Mouse (Mus musculus): ENCODE measurements around the gene Dlst. TPM values are rescaled to one million over a fixed set of nuclear protein-coding genes. Genes with fewer than 3 reads are reported as not detected.

Dlst gene
- total and polyA plus RNA-seq, 2 experiments from 2014 or later, result 104 to 115 TPM

- no peak overlapping the region for H3K9ac ChIP-seq (replicated peaks; ENCODE audit: low read length)
- no peak overlapping the region for H3K4me2 ChIP-seq (ENCODE audit: low read depth, low read length)
- DNase-seq (ENCODE audit: low spot score), result no peak
- H3K36me3 ChIP-seq (ENCODE audit: insufficient read depth, low read length), result no peaks in the 10 kb centered on the region
- no peaks in the 10 kb centered on the region for H3K4me1 ChIP-seq (ENCODE audit: insufficient read depth, low read length)
- H3K27ac ChIP-seq, result no peak overlapping the region
- no peaks in the 10 kb centered on the region for H3K27me3 ChIP-seq (ENCODE audit: insufficient read depth, low read length)
- H3K4me3 ChIP-seq (ENCODE audit: low read length), result no peak overlapping the region
- no peak for TF ChIP-seq CTCF (IDR thresholded peaks at IDR 0.05; ENCODE audit: low read depth)
- no peak for ATAC-seq
- no peaks in the 10 kb centered on the region for H3K9me3 ChIP-seq (ENCODE audit: low read length)
- 81% methylated on average over 5 of the region's 5 CpGs for WGBS
Measured at GRCm38 (mm10) chr12:85101521-85102106, 9.0 kb upstream of the Dlst start.

GRCm38 (mm10) chr12:85103096-85103495 is 7.5 kb upstream of the Dlst start:
- TF ChIP-seq CTCF (IDR thresholded peaks at IDR 0.05; ENCODE audit: low read depth), result no peak
- no peaks in the 10 kb centered on the region for H3K36me3 ChIP-seq (ENCODE audit: insufficient read depth, low read length)
- H3K4me3 ChIP-seq (ENCODE audit: low read length), result no peak overlapping the region
- DNase-seq (ENCODE audit: low spot score), result no peak
- no peak overlapping the region for H3K27ac ChIP-seq
- WGBS, result 81% methylated on average over 8 of the region's 8 CpGs
- no peak overlapping the region for H3K4me2 ChIP-seq (ENCODE audit: low read depth, low read length)
- no peak for ATAC-seq
- no peaks in the 10 kb centered on the region for H3K4me1 ChIP-seq (ENCODE audit: insufficient read depth, low read length)
- H3K9me3 ChIP-seq (ENCODE audit: low read length), result no peaks in the 10 kb centered on the region
- H3K9ac ChIP-seq (replicated peaks; ENCODE audit: low read length), result no peak overlapping the region
- H3K27me3 ChIP-seq (ENCODE audit: insufficient read depth, low read length), result no peaks in the 10 kb centered on the region

DNA sequence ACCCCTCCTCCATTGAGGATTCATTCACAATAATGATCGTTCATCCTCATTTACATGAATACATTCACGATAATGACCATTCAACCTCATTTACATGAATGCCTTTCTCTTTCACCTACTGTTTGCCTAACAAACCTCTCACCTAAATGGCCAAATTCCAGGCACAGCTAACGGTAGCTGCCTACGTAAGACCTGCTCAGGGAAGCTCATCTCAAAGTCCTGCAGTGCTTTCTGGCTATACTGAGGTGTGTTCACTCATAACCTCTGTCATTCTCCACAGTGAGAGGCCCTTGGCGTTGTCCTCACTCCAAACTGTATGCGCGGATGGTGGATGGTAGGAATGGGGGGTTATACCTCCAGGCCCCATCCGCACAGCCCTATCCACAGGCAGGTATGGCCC is 5.8 kb upstream of the Dlst start:
- no peak overlapping the region for H3K27ac ChIP-seq
- DNase-seq (ENCODE audit: low spot score) (no peak), ATAC-seq (no peak)
- H3K9ac ChIP-seq (replicated peaks; ENCODE audit: low read length), result no peak overlapping the region
- no peak overlapping the region for H3K4me3 ChIP-seq (ENCODE audit: low read length)
- no peak for TF ChIP-seq CTCF (IDR thresholded peaks at IDR 0.05; ENCODE audit: low read depth)
- H3K4me2 ChIP-seq (ENCODE audit: low read depth, low read length), result no peak overlapping the region
- no peaks in the 10 kb centered on the region for H3K27me3 ChIP-seq (ENCODE audit: insufficient read depth, low read length)
- no peaks in the 10 kb centered on the region for H3K4me1 ChIP-seq (ENCODE audit: insufficient read depth, low read length)
- H3K36me3 ChIP-seq (ENCODE audit: insufficient read depth, low read length), result no peaks in the 10 kb centered on the region
- WGBS, result 84% methylated on average over 8 of the region's 8 CpGs
- H3K9me3 ChIP-seq (ENCODE audit: low read length), result no peaks in the 10 kb centered on the region

GRCm38 (mm10) chr12:85106292-85106691 is 4.3 kb upstream of the Dlst start:
- Histone ChIP-seq H3K4me3 (ENCODE audit: low read length) (no peak overlapping the region), H3K9ac (replicated peaks; ENCODE audit: low read length) (no peak overlapping the region), H3K27ac (no peak overlapping the region), H3K4me1 (ENCODE audit: insufficient read depth, low read length) (no peaks in the 10 kb centered on the region), H3K36me3 (ENCODE audit: insufficient read depth, low read length) (no peaks in the 10 kb centered on the region), H3K9me3 (ENCODE audit: low read length) (no peaks in the 10 kb centered on the region), H3K4me2 (ENCODE audit: low read depth, low read length) (no peak overlapping the region), H3K27me3 (ENCODE audit: insufficient read depth, low read length) (no peaks in the 10 kb centered on the region)
- DNase-seq (ENCODE audit: low spot score) (no peak), ATAC-seq (no peak)
- 7% methylated on average over 8 of the region's 8 CpGs for WGBS
- no peak for TF ChIP-seq CTCF (IDR thresholded peaks at IDR 0.05; ENCODE audit: low read depth)

GRCm38 (mm10) chr12:85108643-85109042 is 2.0 kb upstream of the Dlst start:
- Histone ChIP-seq H3K36me3 (ENCODE audit: insufficient read depth, low read length) (no peaks in the 10 kb centered on the region), H3K27ac (no peak overlapping the region), H3K9ac (replicated peaks; ENCODE audit: low read length) (no peak overlapping the region), H3K27me3 (ENCODE audit: insufficient read depth, low read length) (no peaks in the 10 kb centered on the region), H3K4me3 (ENCODE audit: low read length) (no peak overlapping the region), H3K4me1 (ENCODE audit: insufficient read depth, low read length) (peaks cover 10% of the 10 kb centered on the region), H3K4me2 (ENCODE audit: low read depth, low read length) (no peak overlapping the region), H3K9me3 (ENCODE audit: low read length) (no peaks in the 10 kb centered on the region)
- no peak for ATAC-seq
- WGBS, result 71% methylated on average over 3 of the region's 3 CpGs
- no peak for TF ChIP-seq CTCF (IDR thresholded peaks at IDR 0.05; ENCODE audit: low read depth)
- DNase-seq (ENCODE audit: low spot score), result no peak

GRCm38 (mm10) chr12:85109426-85109825 is 1.2 kb upstream of the Dlst start:
- Histone ChIP-seq H3K27ac (no peak overlapping the region), H3K4me1 (ENCODE audit: insufficient read depth, low read length) (peaks cover 10% of the 10 kb centered on the region), H3K9ac (replicated peaks; ENCODE audit: low read length) (no peak overlapping the region), H3K4me2 (ENCODE audit: low read depth, low read length) (no peak overlapping the region), H3K9me3 (ENCODE audit: low read length) (no peaks in the 10 kb centered on the region), H3K36me3 (ENCODE audit: insufficient read depth, low read length) (no peaks in the 10 kb centered on the region), H3K4me3 (ENCODE audit: low read length) (no peak overlapping the region), H3K27me3 (ENCODE audit: insufficient read depth, low read length) (no peaks in the 10 kb centered on the region)
- no peak for TF ChIP-seq CTCF (IDR thresholded peaks at IDR 0.05; ENCODE audit: low read depth)
- WGBS, result 65% methylated on average over 4 of the region's 4 CpGs
- ATAC-seq, result no peak
- no peak for DNase-seq (ENCODE audit: low spot score)

DNA sequence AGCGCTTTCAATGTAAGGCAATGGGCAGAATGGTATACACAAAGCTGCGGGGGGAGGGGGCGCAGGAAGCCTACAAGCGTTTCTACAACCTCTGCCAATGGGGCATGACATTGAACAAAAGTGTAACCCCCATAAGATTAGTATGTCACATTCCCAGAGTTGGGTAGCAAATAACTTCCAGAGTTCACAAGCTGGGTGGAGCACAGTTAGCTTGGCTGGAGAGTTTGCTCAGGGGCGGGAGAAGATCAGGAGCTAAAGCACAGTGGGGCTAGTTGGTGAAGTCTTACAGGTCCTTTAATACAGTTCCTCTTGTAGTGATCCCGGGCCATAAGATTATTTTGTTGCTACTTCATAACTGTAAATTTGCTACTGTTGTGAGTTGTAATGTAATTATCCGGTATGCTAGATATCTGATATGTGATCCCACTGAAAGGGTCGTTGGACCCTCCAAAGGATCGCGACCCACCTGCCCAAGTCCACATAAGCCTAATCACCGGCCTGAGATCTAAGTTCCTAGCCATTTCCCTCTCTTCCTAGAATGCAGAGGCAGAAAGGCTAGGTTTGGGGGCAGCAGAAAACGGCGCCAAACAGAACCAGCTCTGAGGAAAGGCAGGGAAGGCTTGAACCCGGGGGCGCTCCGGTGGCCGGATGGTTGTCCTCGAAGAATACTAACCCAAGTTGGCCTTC is 479 bp upstream of the Dlst start:
- peak overlapping the region; percentile 60 for H3K4me3 ChIP-seq (ENCODE audit: low read length)
- no peak for ATAC-seq
- no peaks in the 10 kb centered on the region for H3K27me3 ChIP-seq (ENCODE audit: insufficient read depth, low read length)
- H3K9ac ChIP-seq (replicated peaks; ENCODE audit: low read length), result peak overlapping the region; percentile 66
- no peaks in the 10 kb centered on the region for H3K9me3 ChIP-seq (ENCODE audit: low read length)
- no peaks in the 10 kb centered on the region; the same call in 1 of the 2 replicates for H3K36me3 ChIP-seq (ENCODE audit: insufficient read depth, low read length)
- peak; percentile 21; the same call in 1 of the 2 replicates for TF ChIP-seq CTCF (IDR thresholded peaks at IDR 0.05; ENCODE audit: low read depth)
- peak overlapping the region; percentile 77 for H3K4me2 ChIP-seq (ENCODE audit: low read depth, low read length)
- H3K4me1 ChIP-seq (ENCODE audit: insufficient read depth, low read length), result peaks cover 10% of the 10 kb centered on the region
- no peak for DNase-seq (ENCODE audit: low spot score)
- H3K27ac ChIP-seq, result peak overlapping the region; percentile 71
- 15% methylated on average over 18 of the region's 18 CpGs for WGBS

All from hindbrain, postnatal 0 days (tissue).